Mouse (Mus musculus) E14TG2a.4 (cell line): ENCODE results near the gene Ttc4.

Experiments
- CTCF ChIP-seq: conservative IDR thresholded peaks from 2 replicates; pipeline ENCODE4 v1.5.1; 2014; ENCODE audit warnings: low read length
- POU5F1 ChIP-seq: IDR thresholded peaks from 2 replicates; pipeline ENCODE4 v1.6.1; 2014; ENCODE audit warnings: low read length, borderline replicate concordance

DNA sequence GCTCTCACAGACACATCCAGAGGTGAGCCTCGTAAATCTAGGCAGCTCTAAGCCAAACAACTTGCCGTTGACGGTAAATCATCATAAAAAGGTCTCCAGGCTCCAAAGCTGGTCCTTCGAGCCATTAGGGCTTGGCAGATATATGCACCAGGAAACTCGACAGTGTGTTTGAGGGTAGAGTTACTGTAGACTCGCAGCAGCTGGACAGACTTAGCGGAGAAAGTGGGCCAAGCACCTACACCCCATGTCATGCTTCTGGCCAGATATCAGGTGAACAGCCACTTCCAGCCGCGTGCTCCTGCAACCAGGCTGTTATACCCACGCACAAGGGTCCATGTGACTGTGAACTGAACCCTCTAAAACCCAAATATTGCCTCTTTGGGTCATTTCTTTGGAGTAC is 23.1 kb downstream of the Ttc4 start:
- TF ChIP-seq CTCF (no peak), POU5F1 (no peak)
